ENCODE assay signal across 12 mouse cellular contexts in the genomic region with DNA sequence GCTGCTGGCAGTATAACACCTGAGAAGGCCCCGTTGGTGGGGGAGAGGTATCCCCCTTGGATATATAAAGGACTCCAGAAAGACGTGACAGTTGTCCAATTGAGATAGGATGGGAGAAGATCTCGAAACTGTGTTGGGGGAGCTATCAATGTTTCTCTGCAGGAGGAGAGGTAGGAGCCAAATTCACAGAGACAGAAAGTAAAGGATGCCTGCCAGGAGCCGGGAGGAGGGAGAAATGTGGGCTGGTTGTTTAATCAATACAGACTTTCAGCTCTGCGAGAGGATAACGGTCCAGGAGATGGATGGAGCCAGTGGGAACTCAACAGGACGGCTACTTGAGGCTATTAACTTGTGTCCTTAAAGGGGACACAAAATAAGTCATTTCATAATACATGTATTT.
"Had no signal": no experiment of that assay in that cellular context is flagged by ENCODE, and none has a peak within 500 bp of the region (broad histone marks: within the 10 kb centered on the region; RNA-seq: fewer than 3 reads in every experiment).

No protein-coding gene starts in this region.

- DNase-seq: retina, postnatal 1 day; right cerebral cortex, adult 18-20 months; right cerebral cortex, postnatal 14 days; right cerebral cortex, postnatal 25 days; right cerebral cortex, postnatal 4 days; spleen, adult 18-20 months; thymus, adult 18-20 months; thymus, adult 2 months; thymus, postnatal 14 days; thymus, postnatal 25 days; thymus, postnatal 36 days; thymus, postnatal 4 days had no signal
